ENCODE assay signal across 18 mouse cellular contexts in the genomic region with DNA sequence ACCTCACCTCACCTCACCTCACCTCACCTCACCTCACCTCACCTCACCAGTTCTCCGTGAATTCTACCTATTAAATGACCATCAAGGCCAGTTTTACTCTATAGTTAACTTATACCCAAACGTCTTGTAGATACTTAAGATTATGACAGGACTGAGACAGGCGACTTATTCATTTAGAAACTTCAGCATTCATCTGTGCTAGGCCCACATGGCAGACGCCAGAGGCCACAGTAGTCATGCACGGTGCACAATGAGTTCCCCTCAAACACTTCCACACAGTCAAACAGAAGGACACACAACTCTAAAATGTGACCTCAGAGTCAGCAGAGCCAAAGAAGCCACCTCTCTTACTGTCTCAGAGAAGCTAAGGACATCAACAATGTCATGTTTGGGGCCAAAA. TPM values are rescaled to one million over a fixed set of nuclear protein-coding genes. Genes with fewer than 3 reads are reported as not detected.
DNase-seq lines count a peak whose midpoint lies in the region.
"Had no signal": no experiment of that assay in that cellular context is flagged by ENCODE, and none has a peak within 500 bp of the region (broad histone marks: within the 10 kb centered on the region; RNA-seq: fewer than 3 reads in every experiment).

No protein-coding gene starts in this region.

- 0 out of 2 replicates have a peak, but pooled peaks cover 2% of the 10 kb centered on the region for H3K4me1 ChIP-seq in brown adipose tissue, adult 24 weeks (ENCODE audit: control insufficient read depth, insufficient read depth, insufficient read length, low read length)
- H3K4me1 ChIP-seq: embryonic facial prominence, embryonic 13.5 days; embryonic facial prominence, embryonic 15.5 days; forebrain, embryonic 10.5 days; forebrain, embryonic 12.5 days had no signal

- peak overlapping the region; percentile 71 for H3K27ac ChIP-seq in brown adipose tissue, adult 24 weeks (replicated peaks; ENCODE audit: low read depth, low read length)
- H3K27ac ChIP-seq: embryonic facial prominence, embryonic 13.5 days; embryonic facial prominence, embryonic 15.5 days; forebrain, embryonic 10.5 days; forebrain, embryonic 12.5 days had no signal

- DNase-seq in heart, adult 11 months = peak; percentile 83
- DNase-seq in heart, adult 8-10 months (ENCODE audit: low spot score) = no peak
- DNase-seq in A20 (ENCODE audit: low read depth, low spot score) = peak; percentile 58
- no peak for DNase-seq in urinary bladder, postnatal 36 days (ENCODE audit: low spot score in 2 of 2)
- DNase-seq: adrenal gland, adult 8-10 months; cerebellum, adult 11 months; cerebellum, adult 18-20 months; cerebellum, adult 8-10 months; cerebellum, adult 9-11 months; cerebellum, postnatal 14 days; cerebellum, postnatal 36 days; embryo, embryonic 11 days had no signal

- no peak overlapping the region for H3K4me3 ChIP-seq in brown adipose tissue, adult 24 weeks (ENCODE audit: insufficient read depth, low read depth, low read length)
- H3K4me3 ChIP-seq: embryonic facial prominence, embryonic 13.5 days; embryonic facial prominence, embryonic 15.5 days; erythroblast, embryonic 14.5 days; forebrain, embryonic 10.5 days; forebrain, embryonic 12.5 days had no signal

RNA-seq across cellular contexts. Expression of gene Pank2, which starts 45.1 kb away (rescaled TPM):
- 10 to 100 TPM; 18.0 to 28.0 (median 23.2) TPM for total RNA-seq in heart, adult 8-10 months (2022)
- polyA plus RNA-seq in brown adipose tissue, adult 24 weeks (2012; ENCODE audit: insufficient read depth, insufficient read length, missing spikeins) = 23.4 and 38.5 TPM in 2 replicates

RNA-seq across cellular contexts. Expression of gene Rnf24, which starts 45.3 kb away (rescaled TPM):
- 1 to 10 TPM; 2.9 to 4.1 (median 3.3) TPM for total RNA-seq in heart, adult 8-10 months (2022)
- 8.5 and 13.8 TPM in 2 replicates for polyA plus RNA-seq in brown adipose tissue, adult 24 weeks (2012; ENCODE audit: insufficient read depth, insufficient read length, missing spikeins)
- polyA plus RNA-seq: erythroblast, embryonic 14.5 days had no signal

Comparison
In these comparisons a context has a peak if more than half of its experiments do, and no peak if none do; other contexts are left out.
1. DNase-seq: peak in heart, adult 11 months (single experiment) and A20 (single experiment); none in heart, adult 8-10 months (single experiment) and urinary bladder, postnatal 36 days (0 of 2).